Mouse (Mus musculus) gastrocnemius, adult 18-20 months (tissue): ENCODE measurements around the gene Ano6. TPM values are rescaled to one million over a fixed set of nuclear protein-coding genes. Genes with fewer than 3 reads are reported as not detected.
"Not testable (repeated sequence)": the region's sequence is repeated elsewhere in the genome, so short reads cannot be mapped to it uniquely, and the experiment has no call there.

Experiments used
- DNase-seq: peaks from one replicate; pipeline ENCODE4 v3.0.0; 2021; ENCODE audit warnings: low spot score
- total RNA-seq, 2 experiments: library from RNA; stranded (reverse); gene quantifications; 2 replicates each; pipeline ENCODE4 v1.2.3; 2021

Ano6 gene
- total RNA-seq, 2 experiments from 2014 or later: 37.9 to 45.8 TPM

DNA sequence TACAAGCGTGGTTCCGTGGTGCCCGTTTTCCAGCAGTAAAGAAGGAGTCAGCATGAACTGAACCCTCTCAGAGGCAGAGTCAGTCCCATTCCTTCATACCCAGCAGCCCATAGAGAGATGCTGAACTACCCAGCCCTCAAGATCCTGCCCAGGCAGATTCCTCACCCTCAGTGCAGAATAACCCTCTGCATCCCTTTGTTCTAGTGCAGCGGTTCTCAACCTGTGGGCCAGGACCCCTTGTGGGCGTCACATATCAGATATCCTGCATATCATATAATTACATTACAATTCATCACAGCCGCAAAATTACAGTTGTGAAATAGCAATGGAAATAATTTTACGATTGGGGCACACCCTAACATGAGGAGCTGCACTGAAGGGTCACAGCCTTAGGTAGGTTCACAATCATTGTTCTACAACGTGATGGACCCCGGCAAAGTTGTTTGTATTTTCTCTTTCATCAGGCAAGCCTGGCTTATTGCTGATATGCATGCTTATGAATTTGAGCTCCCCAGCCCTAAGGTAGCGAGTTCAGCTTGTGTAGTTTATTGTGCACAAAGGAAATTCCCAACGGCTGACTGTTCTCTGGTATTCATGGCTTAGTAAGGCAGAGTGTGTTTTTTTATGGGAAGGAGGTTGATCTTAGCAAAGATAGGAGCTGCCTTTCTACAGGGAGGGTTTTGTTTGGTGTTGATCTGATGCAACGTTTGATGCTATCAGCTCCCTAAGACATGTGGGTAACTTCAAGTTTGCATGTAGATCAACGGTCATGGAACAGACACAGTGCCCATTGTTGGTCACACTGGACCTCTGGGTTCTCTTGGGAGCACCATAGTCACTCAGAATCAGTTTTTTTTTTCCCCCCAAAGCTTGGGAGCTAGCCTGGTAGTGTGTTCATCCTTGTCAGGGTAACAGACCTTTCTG, 33.0 kb downstream of the Ano6 start:
- no peak for DNase-seq

DNA sequence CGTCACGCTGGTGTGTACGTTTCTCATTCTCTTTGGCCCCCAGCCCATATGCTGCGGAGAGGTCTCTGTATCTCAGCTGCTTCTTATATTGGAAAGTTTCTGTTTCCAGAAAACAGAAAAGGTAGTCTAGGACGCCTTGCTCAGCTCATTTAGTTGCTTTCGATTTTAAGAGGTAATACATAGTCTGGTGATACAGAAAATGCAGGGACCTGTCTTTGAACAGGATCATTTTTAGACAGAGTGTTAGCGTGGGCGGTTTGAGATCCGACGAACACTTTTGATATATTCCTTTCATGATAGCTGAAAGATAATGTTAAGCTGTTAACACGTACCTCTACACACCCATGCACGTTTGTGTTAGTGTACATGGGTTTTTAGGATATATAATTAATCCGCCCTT, 35.9 kb downstream of the Ano6 start:
- DNase-seq: no peak

DNA sequence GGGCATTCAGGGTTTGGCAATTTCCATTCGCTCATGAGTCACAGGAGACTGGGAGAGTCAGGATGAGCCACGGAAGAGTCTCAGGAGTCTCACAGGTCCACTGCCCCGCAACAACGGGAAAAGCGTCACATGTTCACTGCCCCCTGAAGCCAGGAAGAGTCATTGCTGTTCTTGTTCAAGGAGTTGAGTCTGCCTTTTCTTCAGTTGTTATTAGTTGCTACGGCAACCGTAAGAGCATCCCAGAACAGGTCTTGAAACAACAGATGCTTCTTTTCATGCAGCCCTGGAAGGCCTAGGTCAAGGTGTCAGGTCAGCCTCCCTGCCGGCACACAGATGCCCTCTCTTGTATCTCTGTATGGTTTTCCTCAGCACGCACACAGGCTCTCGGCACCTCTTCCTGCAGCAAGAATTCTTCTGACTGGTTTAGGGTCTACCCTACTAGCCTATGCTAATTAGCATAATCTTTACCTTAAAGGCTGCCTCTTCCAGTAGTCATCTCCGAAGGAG, 36.9 kb downstream of the Ano6 start:
- DNase-seq: no peak

DNA sequence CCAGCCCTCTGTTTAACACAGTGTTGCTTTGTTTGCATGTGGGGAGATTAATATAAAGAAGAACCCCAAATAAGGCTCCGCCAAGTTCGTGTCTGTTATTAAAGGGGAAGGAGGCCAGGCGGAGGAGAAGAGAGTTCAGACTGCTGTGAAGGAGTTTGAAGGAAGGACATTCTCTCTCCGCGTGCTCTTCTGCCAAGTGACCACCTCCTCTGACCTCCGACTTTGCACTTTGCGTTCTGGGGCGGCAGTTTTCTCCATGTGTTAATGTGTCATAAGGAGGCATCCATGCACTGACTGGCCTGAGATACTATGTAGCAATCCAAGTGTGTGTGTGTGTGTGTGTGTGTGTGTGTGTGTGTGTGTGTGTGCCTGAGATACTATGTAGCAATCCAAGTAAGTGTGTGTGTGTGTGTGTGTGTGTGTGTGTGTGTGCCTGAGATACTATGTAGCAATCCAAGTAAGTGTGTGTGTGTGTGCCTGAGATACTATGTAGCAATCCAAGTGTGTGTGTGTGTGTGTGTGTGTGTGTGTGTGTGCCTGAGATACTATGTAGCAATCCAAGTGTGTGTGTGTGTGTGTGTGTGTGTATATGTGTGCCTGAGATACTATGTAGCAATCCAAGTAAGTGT, 37.5 kb downstream of the Ano6 start:
- DNase-seq: not testable (repeated sequence)

DNA sequence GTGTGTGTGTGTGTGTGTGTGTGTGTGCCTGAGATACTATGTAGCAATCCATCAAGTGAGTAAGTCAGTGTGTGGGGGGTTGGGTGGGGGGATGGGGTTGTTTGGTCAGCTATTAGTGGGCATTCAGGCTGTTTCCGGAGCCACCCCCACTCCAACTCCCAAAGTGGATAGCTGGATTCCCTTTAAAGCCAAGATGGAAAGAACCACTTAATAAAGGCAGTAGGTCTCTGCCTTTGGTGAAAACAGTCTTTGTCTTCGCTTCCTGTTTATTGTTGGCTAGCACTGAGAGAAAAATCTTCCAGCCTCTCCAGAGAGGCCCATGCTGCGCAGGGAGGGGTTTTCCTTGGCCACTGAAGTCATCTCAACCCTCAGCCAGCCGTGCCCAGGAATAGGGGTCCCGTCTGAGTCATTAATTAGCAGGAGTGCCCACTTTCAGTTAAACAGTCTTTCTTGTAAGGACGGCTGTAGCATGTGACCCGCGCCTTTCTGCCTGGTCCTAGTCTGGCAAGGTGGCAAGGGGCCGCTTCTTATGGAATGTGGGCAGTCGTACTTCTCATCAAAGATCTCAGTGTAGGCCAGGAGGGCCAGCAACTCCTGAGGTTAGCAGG, 38.1 kb downstream of the Ano6 start:
- DNase-seq: no peak

DNA sequence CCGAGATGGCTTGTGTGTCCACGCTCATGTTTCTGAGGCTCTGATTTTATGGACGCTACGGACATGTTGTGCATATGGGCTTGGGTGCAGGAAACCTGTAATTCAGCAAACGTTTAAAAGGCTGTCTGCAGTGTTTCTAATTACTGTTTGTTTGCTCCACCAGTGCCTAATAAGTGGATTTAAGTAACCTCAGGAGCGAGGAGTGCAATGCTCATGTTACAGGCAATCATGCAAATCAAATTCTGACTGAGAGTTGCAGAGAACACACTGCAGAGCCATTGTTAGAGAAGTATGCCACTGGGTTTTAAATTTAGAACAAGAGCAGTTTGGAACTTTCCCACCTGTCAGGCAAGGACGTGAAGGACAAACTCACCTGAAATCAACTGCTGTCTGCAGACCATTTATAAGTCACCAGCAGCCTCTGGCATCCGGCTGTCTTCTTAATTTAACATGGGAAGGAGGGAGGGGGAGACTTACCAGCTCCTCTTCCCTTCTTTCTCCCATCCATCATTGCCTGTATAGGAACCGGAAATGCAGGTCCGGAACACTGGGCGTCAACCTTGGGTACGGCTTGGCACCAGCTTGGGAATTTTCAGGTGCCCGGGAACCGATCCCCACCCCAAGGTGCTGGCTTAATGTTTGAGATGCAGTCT, 39.0 kb downstream of the Ano6 start:
- no peak for DNase-seq

DNA sequence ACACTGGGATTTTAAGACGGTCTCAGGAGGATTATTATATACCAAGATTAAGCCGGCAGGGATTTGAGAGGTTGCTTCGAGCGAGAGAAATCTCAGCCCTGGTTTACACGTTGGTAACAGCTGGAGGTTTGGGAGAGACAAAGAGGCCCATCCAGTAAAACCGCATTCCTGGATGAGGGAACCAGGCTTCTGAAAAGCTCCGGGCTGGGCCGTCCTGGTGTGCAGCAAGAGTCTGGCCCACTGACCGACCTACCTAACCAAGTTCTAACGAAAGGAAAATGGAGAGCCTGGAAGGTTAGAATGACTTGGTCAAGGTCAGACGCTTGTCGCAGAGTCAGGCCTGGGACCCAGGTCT, 39.5 kb downstream of the Ano6 start:
- no peak for DNase-seq

DNA sequence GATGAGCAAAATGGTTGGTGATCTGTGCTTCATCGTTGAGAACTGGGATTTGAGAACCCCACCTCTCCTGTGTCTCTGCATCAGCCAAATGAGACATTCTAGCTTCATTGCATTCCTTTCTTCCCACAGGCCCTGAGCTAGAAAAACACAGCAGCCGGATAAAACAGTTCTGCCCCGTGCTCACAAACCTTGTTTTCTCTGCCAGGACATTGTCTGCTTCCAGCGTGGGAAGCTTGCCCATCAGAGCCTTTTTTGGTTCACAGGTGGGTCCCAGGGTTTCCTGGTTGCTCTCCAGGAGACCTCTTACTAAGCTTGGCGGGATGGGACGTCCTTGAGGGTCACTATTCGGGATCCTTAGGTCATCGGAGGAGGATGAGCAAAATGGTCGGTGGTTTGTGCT, 42.6 kb downstream of the Ano6 start:
- DNase-seq: no peak

DNA sequence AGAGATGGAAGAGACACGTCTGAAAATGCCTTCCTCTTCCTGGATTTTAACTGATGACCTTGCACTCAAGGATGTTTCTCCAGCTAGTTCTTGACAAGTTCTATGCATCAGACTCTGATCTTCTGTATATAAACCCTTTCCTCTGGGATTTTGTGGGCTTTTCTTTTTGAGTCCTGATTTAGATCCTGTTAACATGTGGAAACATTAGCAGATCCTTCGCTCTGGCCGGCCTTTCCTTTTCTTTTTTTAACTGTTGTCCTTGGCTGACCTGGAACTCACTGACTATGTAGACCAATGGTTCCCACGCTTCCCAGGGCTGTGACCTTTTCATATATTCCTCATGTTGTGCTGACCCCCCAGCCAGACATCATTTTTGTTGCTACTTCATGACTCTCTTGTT, 45.4 kb downstream of the Ano6 start:
- peak; percentile 61 for DNase-seq

DNA sequence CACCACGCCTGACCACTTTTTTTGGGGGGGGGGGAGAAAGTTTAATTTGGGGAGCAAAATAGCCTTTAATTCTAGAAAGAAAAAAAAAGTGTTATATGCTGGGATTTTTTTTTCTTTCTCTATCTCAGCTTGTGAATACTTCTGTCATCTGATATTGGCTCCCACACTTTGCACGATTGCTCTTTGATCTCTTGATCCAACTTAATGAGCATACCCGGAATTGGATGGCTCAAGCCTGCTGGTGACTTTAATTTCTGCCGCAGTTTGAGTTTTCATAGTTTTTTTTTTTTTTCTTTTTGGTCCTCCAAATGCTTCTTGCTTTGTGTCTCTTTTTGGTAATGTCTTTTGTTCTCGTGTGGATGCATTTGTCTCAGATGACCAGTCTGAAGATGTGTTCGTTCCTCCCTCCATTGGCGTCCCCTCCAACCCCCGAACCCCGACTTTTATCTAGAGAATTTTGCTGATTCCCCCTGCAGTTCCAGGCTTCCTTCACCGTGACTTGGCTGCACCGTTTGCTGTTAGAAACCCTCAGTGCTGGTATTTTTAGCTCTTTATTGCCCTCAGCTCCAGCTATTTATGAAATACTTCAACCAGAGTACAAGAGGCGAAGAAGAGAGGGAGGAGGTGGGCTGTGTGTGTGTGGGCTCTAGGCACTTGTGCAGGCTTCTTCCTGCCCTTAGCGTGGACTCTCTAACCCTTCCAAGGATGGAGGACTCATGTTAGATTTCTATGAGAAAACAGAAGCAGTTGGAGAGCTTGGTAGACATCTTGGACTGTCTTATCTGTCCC, 46.2 kb downstream of the Ano6 start:
- no peak for DNase-seq

DNA sequence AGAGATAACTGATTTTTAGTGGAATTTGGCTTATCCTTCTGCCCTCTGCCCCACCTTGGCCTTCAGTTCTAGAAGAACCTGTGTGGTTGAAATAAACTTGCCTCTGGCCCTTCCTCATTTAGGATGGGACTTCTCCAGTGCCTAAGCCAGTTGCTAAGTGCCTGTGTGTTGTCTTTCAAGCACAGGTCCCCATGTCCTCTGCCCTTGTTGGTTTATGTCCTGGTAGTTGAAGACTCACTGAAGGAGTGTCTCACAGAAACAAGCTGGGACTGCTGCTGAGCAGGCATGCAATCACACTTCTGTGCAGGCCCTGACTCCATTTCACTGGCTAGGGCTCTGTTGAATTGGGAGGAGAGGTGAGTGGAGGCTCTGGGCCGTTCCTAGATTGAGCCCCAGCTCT, 46.9 kb downstream of the Ano6 start:
- no peak for DNase-seq

DNA sequence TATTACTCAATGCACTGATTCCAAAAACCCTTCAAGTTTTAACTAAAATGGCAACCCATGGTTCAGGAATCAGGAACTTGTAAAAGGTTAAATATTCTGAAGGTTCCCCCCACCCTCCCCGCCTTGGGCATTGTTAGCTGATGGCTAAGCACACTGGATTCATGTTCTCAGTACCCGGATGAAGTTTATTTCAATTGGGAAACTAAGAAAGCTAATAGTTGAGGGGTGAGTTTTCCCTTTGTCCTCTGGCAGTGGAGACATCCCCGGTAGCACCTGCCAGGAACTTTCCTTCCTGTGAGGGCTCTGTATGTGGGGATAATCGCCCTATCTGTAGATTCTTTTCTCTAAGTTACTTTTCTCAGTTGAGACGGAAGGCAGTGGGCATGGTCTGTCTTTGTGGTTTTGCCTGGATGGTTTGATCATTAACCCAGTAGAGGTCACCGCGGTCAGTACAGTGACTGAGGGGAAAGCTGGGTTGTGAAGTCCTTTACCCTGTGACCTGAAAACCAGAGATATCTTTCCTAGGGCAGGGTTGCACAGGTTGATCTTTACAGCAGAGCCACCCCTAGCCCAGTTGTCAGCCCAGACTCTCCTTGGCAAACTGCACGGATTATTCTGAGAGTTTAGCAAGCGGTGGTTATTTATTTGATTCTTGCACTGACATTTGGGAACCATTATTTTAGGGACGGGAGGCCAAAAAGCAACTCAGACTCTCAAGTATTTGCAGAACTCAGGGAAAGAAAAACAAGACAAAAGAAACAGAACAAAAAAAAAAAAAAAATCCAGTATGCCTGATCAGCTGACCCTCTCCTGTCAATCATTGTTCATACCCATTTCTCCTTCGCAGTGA, 47.8 kb downstream of the Ano6 start:
- no peak for DNase-seq

DNA sequence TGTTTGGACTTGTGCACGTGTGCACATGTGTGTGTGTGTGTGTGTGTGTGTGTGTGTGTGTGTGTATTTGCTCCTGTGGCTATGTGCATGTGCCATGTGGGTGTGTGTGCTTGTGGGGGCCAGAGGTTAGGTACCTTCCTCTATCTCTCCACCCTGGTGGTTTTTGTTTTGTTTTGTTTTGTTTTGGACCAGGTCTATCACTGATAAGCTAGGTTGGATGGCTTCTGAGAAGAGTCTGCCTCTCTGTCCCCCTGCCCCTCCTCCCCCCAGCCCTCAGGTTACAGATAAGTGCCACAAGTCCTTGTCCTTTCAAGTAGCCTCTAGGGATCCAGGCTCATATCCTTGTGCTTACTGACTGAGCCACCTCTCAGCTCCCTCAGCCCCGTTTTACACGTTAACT, 49.1 kb downstream of the Ano6 start:
- no peak for DNase-seq

DNA sequence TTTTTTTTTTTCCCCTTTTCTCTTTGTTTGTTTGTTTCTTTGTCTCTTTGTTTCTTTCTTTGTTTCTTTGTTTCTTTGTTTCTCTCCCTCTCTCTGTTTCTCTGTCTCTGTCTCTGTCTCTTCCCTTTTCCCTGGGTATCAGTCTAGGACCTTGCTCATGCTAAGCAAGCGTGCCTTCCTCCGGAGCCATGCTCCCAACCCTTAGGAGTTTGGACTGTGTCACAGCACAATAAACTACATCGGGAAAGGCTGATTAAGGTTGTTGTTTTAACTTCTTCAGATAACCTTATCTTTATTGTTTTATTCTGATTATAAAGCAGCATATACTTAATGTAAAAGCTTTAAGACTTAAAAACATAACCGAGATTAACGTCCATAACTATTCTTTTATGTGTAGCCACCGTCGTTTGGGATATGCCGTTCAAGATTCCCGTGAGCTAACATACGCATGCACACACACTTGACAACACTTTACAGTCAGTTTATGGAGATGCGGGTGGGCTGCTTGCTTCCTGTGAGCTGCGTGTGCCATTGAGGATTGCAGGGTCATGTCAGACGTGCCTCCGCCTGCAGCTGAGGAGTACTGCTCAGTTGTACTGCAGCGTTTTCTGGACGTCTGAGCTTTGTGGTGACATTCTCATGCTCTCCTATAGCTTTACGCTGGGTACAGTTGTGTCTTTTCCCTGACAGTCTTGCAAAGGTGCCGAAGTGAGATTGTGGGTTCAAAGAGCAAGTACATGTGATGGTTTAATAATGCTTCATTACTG, 52.7 kb downstream of the Ano6 start:
- no peak for DNase-seq

DNA sequence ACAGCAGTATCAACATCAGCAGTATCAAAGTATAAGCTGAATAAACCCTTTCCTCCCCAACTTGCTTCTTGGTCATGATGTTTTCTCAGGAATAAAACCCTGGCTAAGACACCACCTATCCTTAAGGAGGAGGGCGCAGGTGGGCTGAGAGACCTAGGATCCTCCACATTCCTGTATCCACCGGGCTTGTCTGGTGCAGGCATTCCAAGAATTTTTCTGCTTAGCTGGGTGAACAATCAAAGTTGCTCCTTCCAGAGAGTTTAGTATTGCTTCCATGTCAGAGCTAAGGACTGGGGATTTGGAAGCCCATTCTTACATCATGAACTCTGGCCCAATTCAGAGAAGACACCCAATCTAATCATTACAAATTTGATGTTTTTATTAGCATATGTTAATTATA, 53.8 kb downstream of the Ano6 start:
- DNase-seq: no peak

DNA sequence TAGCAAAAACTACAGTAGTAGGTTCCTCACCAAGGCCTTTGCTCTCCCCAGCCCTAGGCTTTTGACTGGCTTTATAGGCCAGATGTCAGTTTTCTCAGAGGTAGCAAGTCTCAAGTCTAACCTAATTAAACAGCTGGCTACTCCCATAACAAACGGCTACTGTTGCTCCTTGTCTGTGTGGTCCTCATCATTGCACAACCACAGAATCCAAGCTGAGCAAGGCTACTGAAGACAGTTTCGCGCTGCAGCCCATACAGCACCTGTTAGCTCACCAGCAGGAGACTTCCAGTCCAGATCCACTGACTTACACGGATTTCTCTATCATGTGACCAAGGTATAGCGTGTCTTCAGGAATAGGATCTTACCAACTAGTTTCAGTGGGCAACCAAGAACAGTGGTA, 55.5 kb downstream of the Ano6 start:
- no peak for DNase-seq

DNA sequence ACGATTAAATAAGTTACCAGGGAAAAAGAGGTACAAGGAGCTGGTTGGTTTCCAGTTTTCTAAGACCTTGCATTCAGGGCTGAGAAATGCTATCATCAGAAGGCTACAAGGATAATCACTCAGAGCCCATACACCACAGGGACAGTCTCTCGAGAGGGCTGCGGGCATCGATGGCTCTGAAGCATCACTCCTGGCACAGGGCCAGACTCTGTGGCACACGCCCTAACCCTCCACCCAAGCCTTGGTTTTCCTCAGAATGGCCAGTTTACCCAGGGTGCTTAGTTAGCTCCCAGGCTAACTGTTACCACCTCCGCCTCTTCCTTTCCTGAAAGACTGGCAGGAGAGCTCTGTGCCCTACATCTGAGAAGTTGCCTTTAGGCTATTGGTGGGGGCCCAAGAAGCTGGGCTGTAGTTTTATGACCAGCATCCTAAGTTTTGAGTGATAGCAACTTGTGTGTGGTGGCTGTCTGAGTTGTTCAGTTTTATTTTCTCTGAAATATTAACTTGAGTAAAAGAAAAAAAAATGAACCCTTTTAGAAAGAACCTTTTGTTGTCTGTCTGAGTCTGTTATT, 57.9 kb downstream of the Ano6 start:
- DNase-seq: no peak

DNA sequence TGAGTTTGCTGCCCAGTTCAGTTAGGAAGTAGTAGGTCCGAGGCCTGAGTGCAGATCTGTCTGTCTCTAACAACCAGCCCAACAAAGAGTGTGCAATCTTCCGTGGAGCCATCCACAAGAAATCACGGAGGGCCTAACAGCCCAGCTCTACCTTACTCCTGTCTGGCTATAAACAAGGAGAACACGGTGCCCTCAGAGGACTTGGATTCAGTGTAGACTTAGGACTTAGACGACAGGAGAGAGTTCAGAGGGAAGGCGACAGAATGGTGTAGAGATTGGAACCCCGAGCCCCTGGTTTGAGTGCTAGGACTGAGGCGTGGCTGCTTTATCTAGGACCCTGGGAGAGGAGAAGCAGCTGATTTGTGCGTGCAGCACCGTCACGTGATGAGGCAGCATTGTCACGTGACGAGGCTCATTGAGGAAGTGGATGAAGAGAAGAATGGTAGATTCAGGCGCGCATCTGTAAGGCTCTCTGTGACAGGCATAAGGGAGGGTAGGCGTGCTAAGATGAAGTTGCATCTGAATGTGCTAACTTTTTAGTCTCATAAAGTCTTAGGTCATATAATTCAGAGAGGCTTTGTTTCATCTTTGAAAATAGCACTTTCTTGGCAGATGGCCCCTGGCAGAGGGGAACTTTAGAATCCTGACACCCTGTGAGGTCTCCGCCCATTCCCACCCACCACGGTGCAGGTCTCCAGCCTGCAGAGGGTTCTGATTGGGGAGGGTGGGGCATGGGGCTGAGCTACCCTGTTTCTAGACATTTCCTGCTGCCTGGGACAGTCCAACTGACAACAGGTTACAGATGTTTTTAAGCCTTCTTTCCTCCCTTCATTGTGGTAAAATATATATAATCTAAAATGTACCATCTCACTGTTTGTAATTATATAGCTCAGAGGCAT, 59.1 kb downstream of the Ano6 start:
- DNase-seq: no peak
